Mouse (Mus musculus) layer of hippocampus, postnatal 36 days (tissue): Measurements from ENCODE around the gene Suox. TPM values are rescaled to one million over a fixed set of nuclear protein-coding genes. Genes with fewer than 3 reads are reported as not detected.
"Not testable (repeated sequence)": the region's sequence is repeated elsewhere in the genome, so short reads cannot be mapped to it uniquely, and the experiment has no call there.

ENCODE experiments used
- DNase-seq, 2 experiments: peaks; one replicate each; pipeline ENCODE4 v3.0.0; 2022
- total RNA-seq, 2 experiments: library from RNA; stranded (reverse); gene quantifications; 2 replicates each; pipeline ENCODE4 v1.2.3; 2021

Gene Suox
- total RNA-seq, 2 experiments from 2014 or later, result 11.4 to 14.2 TPM

- no peak for DNase-seq
Measured at GRCm38 (mm10) chr10:128664808-128665207, 9.1 kb downstream of the Suox start.

GRCm38 (mm10) chr10:128663441-128664220 is 10.2 kb downstream of the Suox start:
- no peak for DNase-seq

GRCm38 (mm10) chr10:128662465-128662864 is 11.4 kb downstream of the Suox start:
- no peak for DNase-seq

DNA sequence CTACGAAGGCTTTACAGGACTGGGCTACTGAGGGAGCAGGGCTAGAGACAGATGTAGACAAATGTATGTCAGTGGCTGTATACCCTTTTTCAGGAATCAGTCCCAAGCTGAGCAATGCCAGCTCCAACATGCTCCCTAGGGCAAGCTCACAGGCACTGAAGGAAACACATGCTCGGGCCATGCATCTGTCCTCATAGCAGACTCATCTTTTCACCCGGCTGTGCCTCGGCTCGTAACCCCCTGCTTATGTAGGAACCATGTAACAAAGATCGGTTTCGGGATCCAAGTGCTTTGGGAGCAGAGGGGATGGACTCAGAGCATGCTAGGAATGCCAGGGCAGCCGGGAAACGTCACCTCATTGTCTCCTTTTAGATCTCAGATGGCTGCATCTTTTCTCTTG is 14.4 kb downstream of the Suox start:
- DNase-seq, result no peak

GRCm38 (mm10) chr10:128657844-128658243 is 16.0 kb downstream of the Suox start:
- no peak for DNase-seq

DNA sequence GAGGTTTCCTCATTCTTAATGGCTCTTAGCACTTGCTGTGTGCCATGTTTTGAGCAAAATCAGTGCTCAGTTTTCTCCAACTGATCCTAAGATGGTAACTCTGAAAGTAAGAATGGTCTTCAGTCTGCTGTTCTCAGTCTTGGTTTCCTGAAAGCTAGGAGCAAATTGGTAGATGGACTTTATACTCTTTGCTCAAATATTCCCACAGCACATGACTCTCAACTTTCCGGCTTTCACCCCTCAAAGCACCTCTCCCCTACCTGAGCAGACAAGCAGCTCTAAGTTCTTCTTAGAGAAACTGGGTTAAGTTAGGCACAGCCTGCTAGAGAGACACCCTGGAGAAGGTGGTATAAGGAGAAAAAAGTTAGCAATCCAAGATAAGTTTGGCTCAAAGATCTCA is 17.1 kb downstream of the Suox start:
- no peak for DNase-seq

DNA sequence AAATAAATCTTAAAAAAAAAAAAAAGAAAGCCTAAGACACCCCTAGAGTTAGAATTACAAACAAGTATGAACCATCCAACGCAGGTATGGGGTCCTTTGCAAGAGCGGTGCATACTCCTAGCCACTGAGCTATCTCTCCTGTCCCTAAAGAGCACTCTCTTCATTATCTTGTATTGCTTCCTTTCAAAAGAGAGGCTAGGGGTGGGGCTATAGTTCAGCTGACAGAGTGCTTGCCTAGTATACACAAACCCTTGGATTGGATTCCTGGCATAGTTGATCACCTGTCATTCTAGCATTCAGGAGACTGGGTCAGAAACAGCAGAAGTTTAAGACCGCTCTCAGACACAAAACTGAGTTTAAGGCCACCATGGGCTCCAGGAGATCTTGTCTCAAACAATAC is 18.6 kb downstream of the Suox start:
- DNase-seq, result no peak

DNA sequence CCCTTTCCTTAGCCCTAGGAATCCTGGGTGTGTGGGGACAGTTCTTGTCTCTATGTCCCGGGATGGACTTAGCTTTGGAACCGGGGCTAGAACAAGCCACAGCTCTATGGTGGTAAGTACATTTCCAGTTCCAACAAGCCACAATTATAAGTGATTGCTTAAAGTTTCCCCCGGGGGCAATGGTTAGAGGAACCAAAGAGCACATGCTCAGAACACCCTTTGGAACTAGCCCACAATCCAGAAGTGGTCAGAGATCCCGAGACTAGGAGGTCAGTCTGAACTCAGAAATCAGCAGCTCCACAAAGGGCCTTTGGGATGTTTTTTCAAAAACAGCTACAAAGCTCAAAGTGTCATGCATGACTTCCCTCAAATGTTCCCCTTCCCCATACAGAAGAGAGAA is 20.0 kb downstream of the Suox start:
- no peak for DNase-seq

GRCm38 (mm10) chr10:128646139-128647089 is 27.5 kb downstream of the Suox start:
- peak in 1 of 2 experiments; percentile 21 for DNase-seq

- DNase-seq, result peak; percentile 45 to 46
Measured at GRCm38 (mm10) chr10:128645111-128646011, 28.5 kb downstream of the Suox start, which contains the start of gene Ikzf4. Gene Ikzf4 (minus strand): TSS chr10:128645991.

GRCm38 (mm10) chr10:128642749-128643148 is 31.1 kb downstream of the Suox start:
- no peak for DNase-seq

DNA sequence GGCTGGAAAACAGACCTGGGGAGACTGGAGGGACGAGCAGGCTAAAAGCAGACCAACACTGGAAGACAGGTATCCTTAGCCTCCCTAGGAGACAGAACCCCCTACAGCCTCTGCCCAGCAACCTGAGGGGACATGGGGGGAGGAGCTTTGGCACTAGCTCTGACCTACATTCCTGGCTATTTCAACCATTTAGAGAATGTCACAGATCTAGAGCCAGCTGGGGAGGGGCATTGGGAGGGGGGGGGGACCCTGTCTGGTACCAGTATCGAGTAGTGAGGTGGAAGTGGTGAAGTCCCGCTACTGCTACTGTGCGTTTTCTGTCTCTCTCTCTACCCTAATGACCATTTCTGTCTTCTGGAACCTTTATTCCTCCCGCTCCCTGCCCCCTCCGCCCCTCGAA is 32.0 kb downstream of the Suox start:
- no peak for DNase-seq

DNA sequence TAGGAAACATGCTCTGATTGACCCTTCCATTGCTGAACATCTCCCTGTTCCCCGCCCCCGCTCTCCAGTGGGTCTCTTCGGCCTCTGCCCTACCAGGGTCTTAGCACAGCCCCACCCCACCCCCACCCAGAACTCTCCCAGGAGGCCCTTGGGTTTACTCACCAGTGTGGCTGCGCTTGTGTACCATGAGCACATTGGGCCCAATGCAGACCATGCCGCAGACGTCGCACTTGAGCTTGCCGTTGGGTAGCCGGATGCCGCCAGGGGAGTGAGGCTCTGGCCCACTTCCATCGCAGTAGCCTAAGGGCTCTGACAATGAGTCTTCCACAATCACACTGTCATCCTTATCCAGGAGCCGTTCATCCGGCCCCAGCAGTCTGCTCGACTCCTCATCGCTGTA is 33.0 kb downstream of the Suox start:
- DNase-seq, result no peak

GRCm38 (mm10) chr10:128639999-128640398 is 33.9 kb downstream of the Suox start:
- no peak for DNase-seq

DNA sequence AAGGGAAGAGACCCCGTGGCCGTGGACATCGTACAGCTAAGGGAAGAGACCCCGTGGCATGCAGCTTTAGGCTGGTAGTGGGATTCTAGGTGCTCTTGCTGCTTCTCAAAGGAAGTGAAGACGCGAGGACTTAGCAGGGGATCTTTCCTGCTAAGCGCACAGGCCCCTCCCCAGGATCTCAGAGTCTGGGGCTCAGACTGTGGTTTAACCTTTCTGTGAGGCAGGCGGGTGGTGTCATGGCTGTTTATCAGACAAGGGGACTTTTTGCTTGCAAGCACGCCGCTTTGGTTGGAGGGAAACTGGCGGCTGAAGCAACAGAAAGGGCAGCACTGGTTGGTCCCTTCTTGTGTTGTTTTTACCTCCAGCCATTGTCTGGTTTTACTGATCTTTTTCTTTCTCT is 36.9 kb downstream of the Suox start:
- no peak for DNase-seq

GRCm38 (mm10) chr10:128636561-128636960 is 37.3 kb downstream of the Suox start:
- no peak for DNase-seq

- DNase-seq, result no peak
Measured at GRCm38 (mm10) chr10:128635697-128636096, 38.2 kb downstream of the Suox start.

DNA sequence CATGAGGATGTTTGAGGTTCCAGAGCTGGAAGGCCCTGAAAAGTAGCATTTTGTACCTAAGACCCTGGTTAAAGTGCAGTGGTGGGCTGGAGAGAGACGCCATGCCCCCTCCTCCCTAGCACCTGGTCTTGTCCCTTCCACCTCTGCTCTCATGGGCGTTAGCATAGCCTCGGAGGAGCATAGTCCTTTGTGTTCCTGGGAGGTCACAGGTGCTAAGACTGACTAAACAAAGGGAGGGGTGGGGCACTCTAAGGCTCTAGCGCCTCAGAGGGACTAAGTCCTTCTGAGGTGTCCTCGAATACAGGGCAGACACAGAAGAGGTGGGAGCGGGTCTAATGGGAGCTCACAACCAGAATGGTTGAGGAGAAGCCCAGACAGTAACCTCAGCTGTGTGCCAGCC is 42.3 kb downstream of the Suox start:
- DNase-seq, result no peak

DNA sequence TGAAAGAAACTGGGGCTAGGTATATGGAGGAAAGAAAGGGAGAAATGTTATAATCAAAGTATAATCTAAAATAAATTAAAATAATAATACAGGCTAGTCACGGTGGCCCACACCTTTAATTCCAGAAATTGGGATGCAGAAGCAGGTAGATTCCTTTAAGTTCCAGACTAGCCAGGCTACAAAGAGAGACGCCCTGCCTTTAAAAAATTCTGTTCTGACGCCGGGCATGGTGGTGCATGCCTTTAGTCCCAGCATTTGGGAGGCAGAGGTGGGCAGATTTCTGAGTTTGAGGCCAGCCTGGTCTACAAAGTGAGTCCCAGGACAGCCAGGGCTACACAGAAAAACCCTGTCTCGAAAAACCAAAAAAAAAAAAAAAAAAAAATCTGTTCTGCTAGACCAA is 43.6 kb downstream of the Suox start:
- not testable (repeated sequence) for DNase-seq

DNA sequence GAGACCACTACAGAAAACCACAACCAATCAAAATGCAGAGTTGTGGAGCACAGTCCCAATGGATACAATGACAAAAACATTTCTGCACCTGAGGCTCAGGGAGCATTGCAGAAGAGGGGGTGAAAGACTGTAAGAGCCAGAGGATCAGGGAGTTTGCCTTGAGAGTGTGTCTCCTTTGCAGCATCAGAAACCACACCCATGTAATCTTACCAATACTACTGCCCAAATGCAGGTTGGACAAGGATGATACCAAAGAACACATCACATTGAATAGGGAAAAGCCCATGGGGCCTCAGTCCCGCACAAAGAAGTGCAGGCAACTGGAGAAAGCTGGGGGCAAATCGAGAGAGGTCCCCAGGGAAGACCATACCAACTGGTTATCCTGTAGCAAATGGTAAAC is 44.1 kb downstream of the Suox start:
- DNase-seq, result no peak

DNA sequence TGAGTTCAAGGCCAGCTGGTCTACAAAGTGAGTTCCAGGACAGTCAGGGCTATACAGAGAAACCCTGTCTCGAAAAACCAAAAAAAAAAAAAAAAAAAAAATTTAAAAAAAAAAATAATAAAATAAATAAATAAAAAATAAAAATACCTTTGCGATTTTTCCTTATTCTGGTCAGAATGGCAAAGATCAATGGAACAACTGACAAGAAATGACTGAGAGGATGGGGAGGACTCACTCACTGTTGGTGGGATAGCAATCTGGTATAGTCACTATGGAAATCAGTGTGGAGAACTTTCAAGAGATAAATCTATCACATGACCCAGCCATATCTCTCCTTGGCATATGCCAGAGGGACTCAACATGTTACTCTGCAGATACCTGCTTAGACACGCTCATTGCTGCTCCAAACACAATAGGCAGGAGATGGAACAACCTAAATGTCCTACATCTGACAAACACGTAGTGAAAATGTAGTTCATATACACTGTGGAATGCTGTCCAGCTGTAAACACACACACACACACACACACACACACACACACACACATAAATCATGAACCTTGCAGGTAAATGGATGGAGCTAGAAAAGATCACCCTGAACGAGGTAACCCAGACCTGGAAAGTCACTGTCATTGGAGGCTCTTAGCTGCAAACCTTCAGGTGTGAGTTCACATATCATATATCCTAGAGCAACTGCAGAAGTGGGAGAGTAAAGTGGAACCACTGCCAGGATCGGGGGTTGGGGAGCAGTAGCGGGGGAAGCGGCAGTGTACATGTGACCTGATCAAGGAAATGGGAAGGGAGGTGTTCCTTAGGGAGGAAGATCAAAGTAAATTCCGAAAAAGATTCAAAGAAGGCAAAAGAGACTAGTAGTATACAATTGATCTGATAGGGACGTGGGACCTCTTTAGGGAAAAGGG is 46.2 kb downstream of the Suox start:
- no peak for DNase-seq
